Mouse (Mus musculus) cerebellum, postnatal 14 days (tissue): ENCODE measurements around the gene Foxp1.

Experiments
- DNase-seq, 2 experiments: peaks; one replicate each; pipeline ENCODE4 v3.0.0; 2021; ENCODE audit warnings: mixed read lengths in 2 of 2

Foxp1 gene

DNA sequence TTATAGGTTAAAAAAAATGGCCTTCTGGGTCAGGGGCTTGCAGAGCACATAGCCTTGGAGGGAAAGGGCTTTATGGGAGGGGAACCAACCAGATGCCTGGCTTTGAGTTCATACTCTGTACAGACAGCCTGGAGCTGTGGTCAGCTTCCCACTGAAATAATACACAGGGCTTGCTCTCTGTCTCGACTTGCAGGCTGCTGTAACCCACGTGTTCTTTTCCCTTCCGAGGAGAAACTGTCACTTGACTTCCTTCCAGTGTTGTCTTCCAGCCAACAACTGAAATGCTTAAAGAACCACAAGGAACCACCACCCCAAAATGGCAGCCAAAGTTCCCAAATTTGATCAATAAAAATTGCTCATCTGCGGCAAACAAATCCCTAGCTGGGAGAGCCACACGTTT is 451.8 kb downstream of the Foxp1 start:
- no peak for DNase-seq

DNA sequence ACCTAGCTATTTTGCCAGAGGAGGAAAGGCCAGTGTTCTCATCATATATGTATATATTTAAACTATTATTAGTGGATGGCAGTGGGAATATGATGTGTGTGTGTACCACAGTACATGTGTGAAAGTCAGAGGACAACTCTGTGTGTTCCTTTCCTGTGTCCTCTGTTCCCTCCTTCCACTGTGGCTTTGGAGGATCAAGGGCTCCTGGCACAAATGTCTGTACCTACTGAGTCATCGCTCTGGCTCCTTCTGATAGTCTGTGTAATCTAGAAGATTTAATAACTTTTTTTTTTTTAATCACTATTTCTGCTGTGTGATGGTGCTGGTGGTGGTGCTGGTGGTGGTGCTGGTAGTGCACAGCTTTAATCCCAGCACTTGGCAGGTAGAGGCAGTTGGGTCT is 452.8 kb downstream of the Foxp1 start:
- DNase-seq: no peak

- peak in 1 of 2 experiments; percentile 12 for DNase-seq
Observed at GRCm38 (mm10) chr6:99065569-99066353, 456.8 kb downstream of the Foxp1 start.

DNA sequence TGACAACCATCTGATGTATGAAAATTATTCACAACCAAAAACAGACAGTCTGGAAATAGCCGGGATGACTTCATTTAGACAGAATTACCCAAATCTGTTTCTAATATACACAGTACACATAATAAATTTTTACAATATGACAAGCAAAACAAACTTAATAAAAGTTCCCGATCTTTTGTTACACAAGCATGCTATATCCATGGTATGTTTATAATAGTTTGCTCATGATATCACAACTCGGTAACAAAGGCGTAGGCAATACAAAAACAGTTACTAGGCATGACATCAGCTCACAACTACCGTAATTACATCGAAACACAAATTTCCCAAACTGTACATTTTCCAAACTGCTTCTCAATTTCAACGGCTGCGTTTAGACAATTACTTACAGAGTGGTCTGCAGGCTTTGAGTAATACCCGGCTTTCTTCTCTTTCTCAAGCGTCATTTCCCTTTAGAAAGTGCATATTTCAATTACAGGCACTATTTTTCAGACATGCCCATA is 458.5 kb downstream of the Foxp1 start:
- no peak for DNase-seq

GRCm38 (mm10) chr6:99062931-99063330 is 459.6 kb downstream of the Foxp1 start:
- no peak for DNase-seq

GRCm38 (mm10) chr6:99058688-99059087 is 463.8 kb downstream of the Foxp1 start:
- no peak for DNase-seq

- no peak for DNase-seq
Observed at GRCm38 (mm10) chr6:99057113-99057553, 465.4 kb downstream of the Foxp1 start.

DNA sequence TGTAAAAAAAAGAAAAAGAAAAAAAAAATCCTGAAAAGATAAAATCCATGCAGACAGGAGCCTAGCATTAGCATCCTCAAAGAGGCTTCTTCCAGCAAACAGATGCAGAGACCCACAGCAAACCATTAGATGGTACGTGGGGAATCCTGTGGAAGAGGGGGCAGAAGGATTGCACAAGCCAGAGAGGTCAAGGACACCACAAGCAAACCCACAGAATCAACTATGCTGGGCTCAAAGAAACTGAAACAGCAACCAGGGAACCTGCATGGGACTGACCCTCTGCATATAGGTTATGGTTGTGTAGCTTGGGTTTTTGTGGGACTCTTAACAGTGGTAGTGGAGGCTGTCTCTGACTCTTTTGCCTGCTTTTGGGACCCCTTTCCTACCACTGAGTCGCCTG is 466.1 kb downstream of the Foxp1 start:
- DNase-seq: no peak

- DNase-seq: no peak
Observed at GRCm38 (mm10) chr6:99053998-99054397, 468.5 kb downstream of the Foxp1 start.

GRCm38 (mm10) chr6:99053111-99053510 is 469.4 kb downstream of the Foxp1 start:
- DNase-seq: no peak

GRCm38 (mm10) chr6:99051724-99052123 is 470.8 kb downstream of the Foxp1 start:
- no peak for DNase-seq

DNA sequence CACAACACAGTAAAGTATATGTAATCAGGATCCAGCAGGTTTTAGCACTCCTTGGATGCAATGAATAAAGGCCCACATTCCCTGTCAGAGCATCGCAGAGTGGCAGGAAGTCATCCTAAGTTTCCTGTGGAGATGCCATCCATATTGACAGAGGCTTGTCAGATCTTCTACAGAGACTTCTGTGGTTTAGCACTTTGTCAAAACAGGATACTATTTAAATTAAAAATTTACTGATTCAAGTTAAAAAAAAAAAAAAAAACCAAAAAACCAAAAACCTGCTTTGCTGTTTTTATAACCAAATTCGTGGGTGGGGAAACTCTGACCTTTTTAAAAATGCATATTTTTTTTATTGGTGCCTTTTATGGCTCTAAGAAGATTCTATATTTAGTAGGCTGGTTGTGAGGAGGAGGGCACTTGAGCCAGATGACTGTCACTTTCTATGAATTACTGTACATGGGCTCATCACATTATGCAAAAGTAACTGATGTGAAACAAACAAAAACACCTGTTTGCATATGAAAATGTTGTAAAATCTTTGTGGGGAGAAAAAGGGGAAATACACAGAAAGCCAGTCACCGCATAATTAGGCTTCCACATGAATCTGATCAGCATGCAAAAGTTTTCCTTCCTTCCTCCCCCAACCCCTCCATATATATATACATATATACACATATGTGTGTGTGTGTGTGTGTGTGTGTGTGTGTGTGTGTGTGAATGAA is 472.1 kb downstream of the Foxp1 start:
- DNase-seq: no peak

- DNase-seq: peak in 1 of 2 experiments; percentile 10
Observed at GRCm38 (mm10) chr6:99047322-99047721, 475.2 kb downstream of the Foxp1 start.

DNA sequence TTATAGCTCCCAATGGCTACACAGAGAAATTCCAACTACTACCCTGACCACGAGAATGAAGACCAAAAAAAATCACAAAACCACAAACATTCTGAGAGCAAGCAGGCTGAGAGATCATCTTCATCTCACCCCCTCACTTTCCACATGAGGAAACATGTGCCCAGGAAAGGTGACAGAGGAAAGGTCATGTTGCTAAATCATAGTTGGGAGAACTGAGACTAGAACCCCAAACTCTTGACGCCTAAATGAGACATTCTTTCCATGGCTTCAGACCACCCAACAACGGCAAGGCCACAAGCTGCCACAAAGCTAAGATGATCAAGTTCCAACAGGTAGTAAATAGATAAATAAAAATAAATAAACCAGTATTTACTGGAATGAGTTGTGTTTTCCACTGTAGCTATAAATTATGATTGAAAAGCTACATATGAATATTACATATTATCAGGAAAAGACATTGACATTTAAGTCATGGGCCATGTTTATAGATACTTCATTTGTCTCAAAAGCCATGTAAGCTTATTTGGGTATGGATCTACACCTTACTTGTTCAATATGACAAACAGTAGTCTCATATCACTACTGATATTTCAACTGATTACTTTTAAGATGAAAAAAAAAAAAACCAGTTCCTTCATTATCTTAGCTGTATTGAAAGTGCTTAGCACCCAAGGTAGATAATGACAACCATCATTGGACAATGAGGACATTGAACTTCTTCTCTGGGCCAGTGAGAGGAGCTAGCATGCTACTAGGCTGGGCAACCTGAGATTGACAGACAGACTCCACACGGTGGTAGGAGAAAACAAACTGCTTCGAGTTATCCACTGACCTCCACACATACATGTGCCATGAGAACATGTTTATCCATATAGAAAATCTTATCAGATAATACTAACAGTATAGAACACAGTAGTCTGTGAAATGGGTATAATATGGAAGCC is 476.4 kb downstream of the Foxp1 start:
- no peak for DNase-seq

GRCm38 (mm10) chr6:99043932-99044664 is 478.4 kb downstream of the Foxp1 start:
- no peak for DNase-seq

- DNase-seq: no peak
Observed at GRCm38 (mm10) chr6:99043226-99043625, 479.3 kb downstream of the Foxp1 start.

GRCm38 (mm10) chr6:99042175-99042954 is 480.2 kb downstream of the Foxp1 start:
- DNase-seq: no peak

DNA sequence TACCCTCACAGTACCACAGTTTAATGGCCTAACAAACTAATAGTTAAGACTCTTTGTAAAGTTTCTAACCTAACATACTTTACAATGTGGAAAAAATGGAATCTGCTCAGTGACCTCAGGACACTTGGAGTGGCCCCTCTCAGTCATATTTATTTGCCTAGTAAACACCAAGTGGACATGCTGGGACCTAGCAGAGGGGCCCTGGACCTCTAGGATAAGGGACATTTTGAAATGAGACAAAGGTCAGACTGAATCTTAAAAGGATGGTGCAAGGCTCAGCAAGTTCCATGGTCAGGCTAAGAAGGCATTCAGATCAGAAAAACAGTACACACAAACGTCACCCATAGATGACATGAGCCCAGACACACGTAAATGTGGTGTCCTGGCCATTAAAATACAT is 483.5 kb downstream of the Foxp1 start:
- DNase-seq: no peak

GRCm38 (mm10) chr6:99035459-99036375 is 486.8 kb downstream of the Foxp1 start:
- no peak for DNase-seq

GRCm38 (mm10) chr6:99033062-99033461 is 489.5 kb downstream of the Foxp1 start:
- DNase-seq: no peak
